Mouse (Mus musculus) liver, postnatal 0 days (tissue): Measurements from ENCODE around the gene Prss50. TPM values are rescaled to one million over a fixed set of nuclear protein-coding genes. Genes with fewer than 3 reads are reported as not detected.

Experiments used
- ATAC-seq: fragments of 200-750 bp; cut with Nextera tagmentation; 2 replicates; pipeline ENCODE4 v1.8.0; 2017; ENCODE audit warnings: mild to moderate bottlenecking, moderate library complexity
- DNase-seq: peaks from one replicate; pipeline ENCODE4 v3.0.0-alpha.2; 2016
- H3K27ac ChIP-seq: fragments of 300-500 bp; sonication (generic); 2 replicates; pipeline ENCODE4 v1.5.1; 2014; ENCODE audit warnings: antibody characterized with exemption, moderate library complexity, mild to moderate bottlenecking, low read depth
- H3K27me3 ChIP-seq: fragments of 300-500 bp; sonication (generic); 2 replicates; pipeline ENCODE4 v1.6.1; 2014; ENCODE audit warnings: low read length, control low read depth, mixed read lengths; ENCODE audit not compliant: insufficient read depth
- H3K36me3 ChIP-seq: fragments of 300-500 bp; sonication (generic); replicated peaks from 2 replicates; pipeline ENCODE4 v1.6.1; 2014; ENCODE audit warnings: mild to moderate bottlenecking, control low read depth, low read length, moderate library complexity, mixed read lengths; ENCODE audit not compliant: insufficient read depth
- H3K4me1 ChIP-seq: fragments of 300-500 bp; sonication (generic); 2 replicates; pipeline ENCODE4 v1.6.1; 2014; ENCODE audit warnings: antibody characterized with exemption, mild to moderate bottlenecking, control low read depth; ENCODE audit not compliant: insufficient read depth
- H3K4me2 ChIP-seq: fragments of 300-500 bp; sonication (generic); 2 replicates; pipeline ENCODE4 v1.6.1; 2014; ENCODE audit warnings: low read depth, mild to moderate bottlenecking, low read length, moderate library complexity, mixed read lengths
- H3K4me3 ChIP-seq: fragments of 300-500 bp; sonication (generic); 2 replicates; pipeline ENCODE4 v1.5.1; 2014; ENCODE audit warnings: low read depth, low read length
- H3K9ac ChIP-seq: fragments of 300-500 bp; sonication (generic); replicated peaks from 2 replicates; pipeline ENCODE4 v1.6.1; 2014; ENCODE audit warnings: mild to moderate bottlenecking, moderate library complexity
- H3K9me3 ChIP-seq: fragments of 300-500 bp; sonication (generic); 2 replicates; pipeline ENCODE4 v1.6.1; 2016; ENCODE audit warnings: mild to moderate bottlenecking, control low read depth, low read length, mixed read lengths
- CTCF ChIP-seq: sonication (generic); IDR thresholded peaks from 2 replicates; pipeline ENCODE4 v1.5.1; 2016; ENCODE audit warnings: antibody characterized with exemption, low read depth
- EP300 ChIP-seq: IDR thresholded peaks from 2 replicates; pipeline ENCODE4 v1.6.1; 2016; ENCODE audit warnings: antibody characterized with exemption, low read depth, mild to moderate bottlenecking
- WGBS: fragments of 180-500 bp; shearing (Covaris S2); extraction: QIAGEN DNeasy Blood & Tissue Kit; methylation state at CpG from one replicate; pipeline ENCODE4 v1.1.7; 2014; ENCODE audit not compliant: insufficient replicate concordance; 5-methylcytosine and 5-hydroxymethylcytosine counted together
- polyA plus RNA-seq: library from polyadenylated mRNA; unstranded; fragments of >200 nt; fragmentation: Nextera tagmentation; extraction: Ambion mirVana; gene quantifications from 2 replicates; pipeline ENCODE4 v1.2.1, GENCODE M21; 2015

Gene Prss50
- polyA plus RNA-seq, 1 experiment from 2014 or later: 10.3 TPM

- Histone ChIP-seq H3K9ac (no peak overlapping the region), H3K36me3 (peaks cover 6% of the 10 kb centered on the region), H3K4me3 (no peak overlapping the region), H3K27me3 (no peaks in the 10 kb centered on the region), H3K4me1 (peaks cover 26% of the 10 kb centered on the region), H3K9me3 (no peaks in the 10 kb centered on the region), H3K27ac (no peak overlapping the region), H3K4me2 (peak overlapping the region; percentile 33)
- 42% methylated on average over 10 of the region's 10 CpGs for whole genome bisulfite sequencing
- TF ChIP-seq CTCF (no peak), EP300 (no peak)
- DNase-seq (no peak), ATAC-seq (no peak)
Observed at GRCm38 (mm10) chr9:110893429-110893828, 35.7 kb downstream of the Prss50 start.

- no peak overlapping the region for H3K4me3 ChIP-seq
- DNase-seq (no peak), ATAC-seq (no peak)
- no peaks in the 10 kb centered on the region for H3K27me3 ChIP-seq
- TF ChIP-seq EP300 (no peak), CTCF (no peak)
- H3K9me3 ChIP-seq: no peaks in the 10 kb centered on the region
- peaks cover 16% of the 10 kb centered on the region for H3K4me1 ChIP-seq
- H3K4me2 ChIP-seq: no peak overlapping the region
- H3K36me3 ChIP-seq: peaks cover 7% of the 10 kb centered on the region
- WGBS: 55% methylated on average over 5 of the region's 5 CpGs
- no peak overlapping the region for H3K9ac ChIP-seq
- H3K27ac ChIP-seq: no peak overlapping the region
Observed at GRCm38 (mm10) chr9:110895507-110895906, 37.7 kb downstream of the Prss50 start.

- peaks cover 11% of the 10 kb centered on the region for H3K4me1 ChIP-seq
- no peak overlapping the region for H3K4me2 ChIP-seq
- H3K9me3 ChIP-seq: no peaks in the 10 kb centered on the region
- no peak overlapping the region for H3K9ac ChIP-seq
- WGBS: 57% methylated on average over 7 of the region's 7 CpGs
- H3K27me3 ChIP-seq: no peaks in the 10 kb centered on the region
- H3K36me3 ChIP-seq: peaks cover 7% of the 10 kb centered on the region
- no peak overlapping the region for H3K27ac ChIP-seq
- ATAC-seq (no peak), DNase-seq (no peak)
- TF ChIP-seq EP300 (no peak), CTCF (no peak)
- H3K4me3 ChIP-seq: no peak overlapping the region
Observed at GRCm38 (mm10) chr9:110895994-110896393, 38.2 kb downstream of the Prss50 start.

GRCm38 (mm10) chr9:110896595-110896994 lies 38.8 kb downstream of the Prss50 start:
- no peak overlapping the region for H3K27ac ChIP-seq
- H3K9me3 ChIP-seq: no peaks in the 10 kb centered on the region
- TF ChIP-seq EP300: no peak
- no peak for TF ChIP-seq CTCF
- H3K27me3 ChIP-seq: no peaks in the 10 kb centered on the region
- WGBS: 14% methylated on average over 6 of the region's 6 CpGs
- ATAC-seq (peak; percentile 16; the same call in 1 of the 2 replicates), DNase-seq (no peak)
- peaks cover 4% of the 10 kb centered on the region for H3K36me3 ChIP-seq
- no peak overlapping the region for H3K4me3 ChIP-seq
- peaks cover 5% of the 10 kb centered on the region for H3K4me1 ChIP-seq
- H3K9ac ChIP-seq: no peak overlapping the region
- H3K4me2 ChIP-seq: no peak overlapping the region

GRCm38 (mm10) chr9:110899451-110900008 lies 41.8 kb downstream of the Prss50 start:
- 67% methylated on average over 10 of the region's 10 CpGs for WGBS
- Histone ChIP-seq H3K9ac (no peak overlapping the region), H3K4me3 (no peak overlapping the region)

GRCm38 (mm10) chr9:110901204-110901603 lies 43.4 kb downstream of the Prss50 start:
- Histone ChIP-seq H3K36me3 (peaks cover 4% of the 10 kb centered on the region; the same call in 1 of the 2 replicates), H3K4me3 (no peak overlapping the region), H3K27me3 (no peaks in the 10 kb centered on the region), H3K4me1 (0 out of 2 replicates have a peak, but pooled peaks cover 2% of the 10 kb centered on the region), H3K27ac (no peak overlapping the region), H3K4me2 (no peak overlapping the region), H3K9ac (no peak overlapping the region), H3K9me3 (no peaks in the 10 kb centered on the region)
- no peak for TF ChIP-seq EP300
- no peak for TF ChIP-seq CTCF
- DNase-seq (no peak), ATAC-seq (no peak)
- WGBS: 83% methylated on average over 6 of the region's 6 CpGs

More at GRCm38 (mm10) chr9:110899451-110900008, 41.8 kb downstream of the Prss50 start:
- H3K9me3 ChIP-seq: no peaks in the 10 kb centered on the region
- TF ChIP-seq EP300: no peak
- no peak for TF ChIP-seq CTCF
- no peak overlapping the region for H3K27ac ChIP-seq
- peaks cover 4% of the 10 kb centered on the region for H3K36me3 ChIP-seq
- H3K4me2 ChIP-seq: no peak overlapping the region
- no peak for DNase-seq
- H3K27me3 ChIP-seq: no peaks in the 10 kb centered on the region
- 0 out of 2 replicates have a peak, but pooled peaks cover 2% of the 10 kb centered on the region for H3K4me1 ChIP-seq
- ATAC-seq: no peak

- Histone ChIP-seq H3K4me1 (no peaks in the 10 kb centered on the region), H3K4me2 (no peak overlapping the region), H3K27me3 (no peaks in the 10 kb centered on the region), H3K4me3 (no peak overlapping the region), H3K27ac (no peak overlapping the region), H3K9ac (no peak overlapping the region), H3K9me3 (0 out of 2 replicates have a peak, but pooled peaks cover 3% of the 10 kb centered on the region), H3K36me3 (peaks cover 4% of the 10 kb centered on the region; the same call in 1 of the 2 replicates)
- ATAC-seq (no peak), DNase-seq (no peak)
- 80% methylated on average over 4 of the region's 4 CpGs for WGBS
- no peak for TF ChIP-seq CTCF
- TF ChIP-seq EP300: no peak
Observed at GRCm38 (mm10) chr9:110902271-110902670, 44.5 kb downstream of the Prss50 start.
